Mouse (Mus musculus): ENCODE measurements around the gene Sv2b.
"Not testable (repeated sequence)": the region's sequence is repeated elsewhere in the genome, so short reads cannot be mapped to it uniquely, and the experiment has no call there.

Gene Sv2b

GRCm38 (mm10) chr7:75216180-75216579 lies 92.9 kb downstream of the Sv2b start:
- DNase-seq (ENCODE audit: low read depth, low spot score): no peak

DNA sequence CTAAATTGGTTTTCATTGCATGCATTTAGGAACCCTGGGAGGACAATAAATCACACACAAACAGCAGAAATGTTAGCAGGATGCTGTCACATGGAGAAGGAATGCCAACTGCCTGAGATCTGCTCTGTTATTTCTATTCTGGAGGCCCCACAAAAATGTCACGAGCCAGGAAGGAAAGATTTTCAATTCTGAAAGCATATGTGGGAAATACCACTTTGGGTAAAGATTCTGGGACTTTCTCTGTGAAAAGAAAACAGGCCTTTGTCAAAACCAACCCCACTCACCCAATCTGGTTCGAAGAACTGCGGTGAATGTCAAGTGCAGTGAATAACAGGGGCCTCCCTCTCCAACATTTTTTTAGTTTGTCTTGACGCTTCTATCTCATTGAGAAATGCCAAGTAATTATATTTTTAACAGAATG lies 99.8 kb downstream of the Sv2b start:
- DNase-seq (ENCODE audit: low read depth, low spot score): no peak

DNA sequence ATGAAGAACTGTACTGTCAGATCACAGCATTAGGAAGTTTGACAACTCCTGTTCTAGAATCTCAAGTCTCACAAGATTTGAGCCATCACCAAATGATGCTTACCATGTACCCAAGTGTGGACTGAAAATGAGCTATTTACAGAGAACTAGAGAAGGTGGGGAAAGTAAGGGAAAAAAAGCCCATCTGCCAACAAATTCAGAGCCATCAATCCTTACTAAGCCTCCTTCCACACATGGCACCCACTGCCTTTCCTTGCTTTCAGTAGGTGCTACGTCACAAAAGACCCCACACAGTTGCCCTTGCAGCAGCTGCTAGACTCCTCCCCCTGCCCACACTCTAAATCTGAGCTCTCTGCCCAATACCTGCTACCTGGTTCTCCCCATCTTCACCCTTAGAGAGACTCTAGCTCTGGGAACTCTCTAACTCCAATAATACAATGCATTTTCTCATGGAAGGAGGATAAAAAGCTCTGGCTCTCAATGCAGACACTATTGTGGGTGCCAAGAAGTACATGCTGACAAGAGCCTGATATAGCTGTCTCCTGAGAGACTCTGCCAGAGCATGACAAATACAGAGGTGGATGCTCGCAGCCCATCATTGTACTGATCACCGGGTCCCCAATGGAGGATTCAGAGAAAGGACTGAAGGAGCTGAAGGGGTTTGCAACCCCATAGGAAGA lies 101.0 kb downstream of the Sv2b start:
- DNase-seq (ENCODE audit: low read depth, low spot score): no peak

DNA sequence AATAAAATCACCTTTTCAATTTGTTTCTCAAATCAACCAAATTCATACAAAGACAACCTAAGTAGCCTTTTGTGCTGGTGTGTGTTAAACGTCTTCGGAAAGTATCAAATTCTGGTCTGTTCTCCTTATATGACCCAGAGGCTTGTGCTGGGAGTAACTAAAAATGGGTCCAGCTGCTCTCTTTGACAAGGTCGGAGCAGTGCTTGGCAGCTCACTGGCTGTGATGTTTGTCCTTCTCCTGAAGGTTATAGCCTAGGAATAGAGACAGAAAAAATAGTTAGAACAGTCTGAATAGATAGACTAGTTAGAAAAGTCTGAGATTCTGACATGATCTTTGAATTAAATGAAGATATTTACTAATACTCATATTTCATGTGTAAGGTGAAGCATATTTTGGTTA lies 102.4 kb downstream of the Sv2b start:
- no peak for DNase-seq (ENCODE audit: low read depth, low spot score)

DNA sequence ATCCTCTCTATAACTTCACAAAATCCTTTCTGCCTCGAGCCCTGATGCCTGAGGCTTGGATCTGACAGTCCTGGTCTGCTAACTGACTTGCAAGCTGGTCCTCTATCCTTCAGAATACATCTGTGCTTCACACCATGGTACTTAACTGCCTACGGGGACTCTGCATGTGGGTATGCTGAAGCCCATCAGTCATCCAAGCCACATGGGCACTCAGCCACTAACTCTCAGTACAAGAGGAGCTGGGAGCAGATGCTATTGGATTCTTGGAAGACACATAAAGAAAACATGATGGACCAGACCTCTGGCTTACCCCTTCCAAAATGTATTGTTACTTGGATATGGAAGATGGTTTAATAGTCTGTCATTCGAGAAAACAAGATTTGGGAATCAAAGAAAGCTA lies 103.7 kb downstream of the Sv2b start:
- DNase-seq (ENCODE audit: low read depth, low spot score): no peak

DNA sequence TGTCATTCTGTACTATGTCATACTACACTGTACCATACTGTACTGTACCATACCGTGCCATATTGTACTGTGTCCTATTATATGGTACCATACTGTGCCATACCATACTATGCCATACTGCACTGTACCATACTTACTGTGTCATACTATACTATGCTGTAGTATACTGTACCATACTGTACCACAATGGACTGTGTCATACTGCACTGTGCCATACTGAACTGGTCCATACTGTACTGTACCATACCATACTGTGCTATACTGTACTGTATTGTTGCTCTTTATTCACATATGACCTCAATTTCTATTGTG lies 114.2 kb downstream of the Sv2b start:
- DNase-seq (ENCODE audit: low read depth, low spot score): not testable (repeated sequence)

DNA sequence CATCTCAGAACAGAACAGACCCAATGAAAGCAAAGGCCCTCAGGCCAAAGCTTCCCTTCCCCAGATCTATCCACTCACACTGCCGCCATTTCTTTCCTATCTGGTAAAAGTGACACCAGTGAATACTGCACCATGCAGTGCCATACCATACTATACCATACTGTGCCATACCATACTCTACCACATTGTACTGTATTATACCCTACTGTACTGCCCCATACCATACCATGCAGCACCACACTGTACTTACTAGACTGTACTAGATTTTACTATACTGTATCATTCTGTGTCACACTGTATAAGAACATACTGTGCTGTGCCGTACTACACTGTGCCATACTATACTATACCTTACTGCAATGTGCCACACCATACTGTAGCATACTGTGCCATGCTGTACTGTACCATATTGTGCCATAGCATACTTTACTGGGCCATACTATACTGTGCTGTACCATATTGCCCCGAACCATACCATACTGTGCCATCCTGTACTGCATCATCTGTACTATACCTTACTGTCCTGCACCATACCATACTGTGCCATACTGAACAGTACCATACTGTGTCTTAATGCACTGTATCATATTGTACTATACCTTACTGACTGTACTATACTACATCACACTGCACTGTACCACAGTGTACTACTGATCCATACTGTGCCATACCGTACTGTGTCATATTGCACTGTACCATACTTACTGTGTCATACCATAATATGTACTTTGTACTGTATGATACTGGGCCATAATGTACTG lies 114.7 kb downstream of the Sv2b start:
- DNase-seq (ENCODE audit: low read depth, low spot score): no peak

DNA sequence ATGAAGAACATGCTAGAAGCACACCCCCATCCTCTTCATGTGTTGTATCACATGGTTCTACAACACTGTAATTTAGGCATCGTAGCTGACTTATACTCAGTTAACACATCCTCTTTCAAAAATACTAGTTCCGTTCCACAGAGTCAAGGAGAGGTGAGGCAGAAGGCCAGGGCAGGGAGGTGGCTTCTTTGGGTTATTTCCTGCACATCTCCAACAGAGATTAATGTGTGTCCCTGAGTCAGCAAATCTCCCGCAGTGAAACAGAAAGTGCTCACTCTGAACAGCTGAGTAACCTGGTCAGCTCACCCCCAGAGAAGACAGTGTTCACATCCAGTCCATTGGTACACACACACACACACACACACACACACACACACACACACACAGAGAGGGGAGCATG lies 118.9 kb downstream of the Sv2b start:
- no peak for DNase-seq (ENCODE audit: low read depth, low spot score)

DNA sequence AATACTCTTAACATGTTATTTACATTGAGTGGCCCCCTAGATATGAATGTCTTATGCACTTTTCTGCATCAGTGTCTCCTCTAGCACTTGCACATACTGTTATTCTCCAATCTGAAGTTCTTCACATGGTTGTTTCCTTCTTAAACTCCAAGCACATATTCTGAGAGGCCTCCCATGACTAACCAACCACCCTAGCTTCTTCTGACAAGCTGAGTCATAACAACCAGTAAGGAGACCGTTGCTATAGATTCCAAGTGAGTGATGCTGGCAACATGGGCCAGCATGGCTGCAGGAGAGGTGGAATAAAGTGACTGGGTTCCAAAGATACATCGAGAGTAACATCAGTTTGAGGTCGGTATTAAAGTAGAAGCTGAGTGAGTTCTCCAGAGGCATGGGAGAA lies 134.0 kb downstream of the Sv2b start:
- no peak for DNase-seq (ENCODE audit: low read depth, low spot score)

GRCm38 (mm10) chr7:75167481-75167880 lies 141.6 kb downstream of the Sv2b start:
- no peak for DNase-seq (ENCODE audit: low read depth, low spot score)

DNA sequence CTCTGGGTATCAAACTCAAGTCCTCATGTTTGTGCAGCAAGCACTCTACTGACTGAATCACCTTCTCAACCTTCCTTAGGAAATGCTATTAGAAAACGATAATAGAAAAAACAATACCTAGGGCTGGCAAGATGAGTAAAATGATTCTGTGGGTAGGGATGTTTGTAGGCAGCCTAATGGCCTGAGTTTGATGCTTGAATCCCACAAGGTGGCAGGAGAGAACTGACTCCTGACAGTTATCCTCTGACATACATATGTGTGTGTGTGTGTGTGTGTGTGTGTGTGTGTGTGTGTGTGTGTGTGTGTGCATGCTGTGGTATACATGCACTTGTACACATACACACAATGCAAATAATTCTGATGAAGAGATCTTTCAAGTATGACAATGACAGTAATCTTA lies 161.9 kb downstream of the Sv2b start:
- DNase-seq (ENCODE audit: low read depth, low spot score): no peak

DNA sequence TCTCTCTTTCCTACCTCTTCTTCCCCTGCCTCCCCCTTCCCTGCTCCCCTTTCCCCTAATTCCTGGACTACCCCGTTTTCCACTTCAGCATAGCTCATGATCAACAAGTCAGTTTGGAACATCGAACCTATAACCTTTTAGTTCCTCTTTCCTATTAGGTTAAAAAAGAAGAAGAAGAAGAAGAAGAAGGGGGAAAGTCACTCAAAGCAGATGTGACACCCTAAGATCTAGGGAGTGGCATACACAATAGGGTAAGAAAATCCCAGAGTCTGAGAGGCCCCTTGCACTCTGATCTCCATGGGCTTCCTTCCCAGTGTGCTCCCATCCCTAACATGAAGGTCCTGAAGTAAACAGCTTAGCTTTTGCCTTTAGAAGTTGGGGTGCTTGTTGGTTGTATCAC lies 166.3 kb downstream of the Sv2b start:
- DNase-seq (ENCODE audit: low read depth, low spot score): no peak

- DNase-seq (ENCODE audit: low read depth, low spot score): peak; percentile 16
These were observed 167.0 kb downstream of the Sv2b start for GRCm38 (mm10) chr7:75141919-75142700.

- DNase-seq (ENCODE audit: low read depth, low spot score): no peak
These were observed 169.8 kb downstream of the Sv2b start for GRCm38 (mm10) chr7:75139306-75139705.

DNA sequence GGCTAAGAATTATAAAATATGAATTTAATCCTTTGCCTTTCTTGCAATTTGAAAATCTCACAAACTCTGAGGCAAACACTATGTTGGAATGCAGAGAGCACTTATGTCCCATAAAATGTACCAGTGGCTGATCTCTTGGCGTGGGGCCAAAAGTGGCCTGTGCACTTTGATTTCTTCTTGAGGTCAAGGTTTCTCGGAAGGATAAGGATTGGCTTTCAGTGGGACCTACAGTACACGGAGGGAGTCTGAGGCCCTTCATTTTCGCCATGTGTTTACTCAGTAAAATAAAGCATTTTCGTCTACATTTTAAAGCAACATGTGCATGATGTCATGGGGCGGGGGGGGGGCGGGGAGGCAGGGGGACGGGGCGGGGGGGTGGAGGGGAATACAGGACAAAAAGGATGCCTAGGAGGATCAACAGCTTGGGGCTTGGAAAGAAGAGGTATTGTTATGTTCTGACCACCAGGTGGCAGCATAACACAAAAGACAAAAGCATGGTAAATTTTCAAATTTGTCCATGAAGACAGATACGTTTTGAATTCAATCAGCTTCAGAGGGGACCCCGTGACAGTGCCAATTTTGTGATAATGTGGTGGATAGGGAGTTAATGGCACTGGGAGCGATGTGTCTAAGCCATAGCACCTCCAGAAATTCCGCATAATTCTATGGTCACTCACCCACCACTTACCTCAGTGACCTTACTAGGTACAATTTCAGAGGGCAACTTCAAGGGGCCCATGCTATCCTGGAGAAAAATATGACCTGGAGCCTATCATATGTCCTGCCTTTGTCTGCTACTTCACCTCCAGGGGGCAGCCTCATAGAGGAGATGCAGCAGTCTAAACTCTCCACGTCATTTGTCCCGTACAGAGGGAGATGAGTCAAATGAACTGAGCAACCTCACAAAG lies 174.1 kb downstream of the Sv2b start:
- peak; percentile 65 for DNase-seq (ENCODE audit: low read depth, low spot score)

GRCm38 (mm10) chr7:75128036-75128435 lies 181.0 kb downstream of the Sv2b start:
- peak; percentile 70 for DNase-seq (ENCODE audit: low read depth, low spot score)

- DNase-seq (ENCODE audit: low read depth, low spot score): no peak
These were observed 185.0 kb downstream of the Sv2b start for GRCm38 (mm10) chr7:75124067-75124466.

GRCm38 (mm10) chr7:75118022-75118673 lies 190.9 kb downstream of the Sv2b start:
- DNase-seq (ENCODE audit: low read depth, low spot score): peak; percentile 57

GRCm38 (mm10) chr7:75110689-75111088 lies 198.4 kb downstream of the Sv2b start:
- DNase-seq (ENCODE audit: low read depth, low spot score): peak; percentile 64

DNA sequence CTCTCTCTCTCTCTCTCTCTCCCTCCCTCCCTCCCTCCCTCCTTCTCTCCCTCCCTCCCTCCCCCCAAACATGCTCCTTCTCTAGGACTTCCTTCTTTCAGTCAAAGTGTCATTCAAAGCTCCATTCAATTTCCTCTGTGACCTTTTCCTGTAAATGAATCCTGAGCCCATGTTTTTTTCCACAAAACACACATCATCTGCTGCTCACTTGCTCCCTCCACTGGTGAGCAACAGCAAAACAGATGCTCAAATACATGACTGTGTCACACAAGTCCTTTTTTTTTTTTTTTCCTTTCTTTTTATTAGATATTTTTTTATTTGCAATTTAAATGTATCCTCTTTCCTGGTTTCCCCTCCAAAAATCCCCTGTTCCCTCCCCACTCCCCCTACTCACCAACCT lies 201.6 kb downstream of the Sv2b start:
- DNase-seq (ENCODE audit: low read depth, low spot score): peak; percentile 66

DNA sequence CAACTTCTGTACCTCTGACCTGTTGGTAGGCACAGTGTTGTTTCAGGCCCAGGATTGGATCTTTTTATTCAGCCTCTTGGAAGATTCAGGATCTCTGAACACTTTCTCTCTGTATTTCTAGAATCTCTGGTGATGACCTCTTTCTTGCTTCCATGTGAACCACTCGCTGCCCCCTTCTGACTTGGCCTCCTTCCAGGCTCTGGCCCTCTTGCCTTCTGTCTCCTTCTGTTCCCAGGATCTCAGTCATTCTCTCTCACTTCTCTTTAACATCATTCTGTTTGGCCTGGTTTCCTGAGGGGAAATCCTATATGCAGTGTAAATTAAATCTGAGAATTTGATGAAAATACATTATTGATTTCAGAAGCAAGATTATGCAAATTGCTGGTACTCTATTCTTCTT lies 205.2 kb downstream of the Sv2b start:
- DNase-seq (ENCODE audit: low read depth, low spot score): no peak
